Mouse (Mus musculus) left cerebral cortex, postnatal 10 days (tissue): Measurements from ENCODE around the gene Nfkbid. TPM values are rescaled to one million over a fixed set of nuclear protein-coding genes. Genes with fewer than 3 reads are reported as not detected.
"Not testable (repeated sequence)": the region's sequence is repeated elsewhere in the genome, so short reads cannot be mapped to it uniquely, and the experiment has no call there.

Experiments
- DNase-seq, 2 experiments: peaks; one replicate each; pipeline ENCODE4 v3.0.0; 2021 to 2022; ENCODE audit warnings: low spot score in 2 of 2, mixed read lengths in 1 of 2; ENCODE audit errors: extremely low spot score in 1 of 2
- intact Hi-C: fragments of 180-260 bp; cut with DNase I; formaldehyde crosslinking; loops from one replicate; pipeline ENCODE4 v1.15.1; 2025
- total RNA-seq, 2 experiments: library from RNA; stranded (reverse); gene quantifications; 2 replicates each; pipeline ENCODE4 v1.2.3; 2021

Nfkbid gene
- total RNA-seq, 2 experiments from 2014 or later, result 2.7 to 3.6 TPM

DNA sequence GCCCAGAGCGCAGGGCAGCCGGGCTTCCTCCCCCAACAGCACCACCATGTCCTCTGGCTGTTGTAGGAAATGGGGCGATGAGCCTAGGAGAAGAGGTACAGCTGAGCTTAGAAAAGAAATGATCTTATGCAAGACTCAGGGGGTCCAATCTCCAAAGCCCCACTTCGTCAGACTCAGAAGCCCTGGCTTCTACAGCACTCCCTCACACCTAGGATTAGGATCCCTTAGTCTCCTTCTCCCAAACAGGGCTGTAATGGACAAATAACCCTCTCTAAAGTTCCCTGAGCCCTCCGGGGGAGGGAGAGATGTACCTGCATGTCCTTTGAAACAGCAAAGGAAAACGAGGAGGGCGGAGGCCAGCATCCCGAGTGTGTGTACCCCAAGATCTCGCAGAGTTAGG lies 35.0 kb downstream of the Nfkbid start:
- DNase-seq, result no peak
- intact Hi-C loops, result no loop called here

DNA sequence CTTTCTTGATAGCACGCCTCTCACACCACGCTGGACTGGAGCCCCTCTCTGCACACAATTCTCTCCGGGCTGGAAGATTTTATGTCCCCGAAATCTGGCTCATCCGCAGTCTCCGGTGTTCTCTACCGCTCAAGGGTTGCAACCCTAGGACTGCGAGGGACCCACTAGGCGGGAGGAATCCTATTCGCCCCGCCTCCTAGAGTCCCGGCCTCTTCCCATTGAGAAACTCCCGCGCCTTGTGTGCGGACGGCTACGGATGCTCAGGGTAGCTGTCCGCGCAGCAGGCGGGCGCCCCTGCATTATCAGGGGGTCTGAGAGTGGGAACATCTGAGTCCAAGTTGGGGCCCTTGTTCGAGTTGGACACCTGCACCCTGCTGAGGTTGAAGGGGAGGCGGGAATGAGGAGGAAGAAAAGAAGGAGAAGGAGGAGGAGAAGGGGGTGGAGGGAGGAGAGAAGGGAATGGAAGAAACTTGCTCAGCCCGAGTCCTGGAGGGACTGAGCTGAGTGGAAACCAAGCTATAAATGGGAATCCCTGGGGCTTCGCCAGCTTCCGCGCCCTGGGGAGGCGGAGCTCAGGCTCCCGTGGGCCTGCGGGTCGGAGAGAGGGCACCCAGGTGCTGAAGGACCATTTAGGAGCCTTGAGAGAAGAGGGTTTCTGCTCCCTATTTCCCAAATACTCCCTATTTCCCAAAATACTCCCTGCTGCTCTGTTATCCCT lies 35.5 kb downstream of the Nfkbid start:
- no peak for DNase-seq
- intact Hi-C loops, result no loop called here

DNA sequence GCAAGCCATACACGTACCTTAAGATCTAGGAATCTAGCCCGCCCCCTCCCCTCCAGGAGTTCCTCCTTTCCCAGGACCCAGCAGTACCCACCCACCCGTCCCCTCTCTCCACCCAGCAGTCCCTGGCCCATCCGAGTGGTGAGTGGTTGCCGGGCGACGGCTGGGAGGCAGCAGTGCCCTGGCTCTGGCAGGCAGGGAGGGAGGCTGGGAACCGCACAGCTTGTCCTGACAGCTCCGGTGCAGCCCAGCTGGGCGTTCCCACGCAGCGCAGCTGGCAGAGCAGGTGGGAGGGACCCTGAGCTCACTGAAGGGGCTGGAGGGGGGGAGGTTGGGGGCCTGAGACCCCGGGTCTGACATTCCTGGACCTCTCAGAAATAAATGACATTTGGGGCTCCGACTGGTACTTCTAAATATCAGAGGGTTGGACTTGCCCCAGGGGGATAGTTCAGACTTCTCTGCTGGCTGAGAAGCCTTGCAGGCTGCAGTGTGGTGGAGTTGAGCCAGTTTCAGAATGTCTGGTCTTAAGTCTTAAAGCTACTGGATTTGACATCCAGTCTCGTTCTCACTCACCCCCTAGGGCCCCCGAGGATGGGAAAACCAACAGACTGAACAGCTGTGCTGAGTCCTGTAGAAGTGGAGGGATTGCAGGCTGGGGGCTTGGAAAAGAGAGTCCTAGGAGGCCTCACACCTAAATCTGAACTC lies 36.2 kb downstream of the Nfkbid start, which contains the start of the genes Kirrel2 and Nphs1:
TSS of gene Kirrel2 (minus strand) at position 62 of the 702 bp plus-strand sequence.
TSS of gene Nphs1 (plus strand) at position 687 of the 702 bp plus-strand sequence.
- intact Hi-C loops, result no loop called here

DNA sequence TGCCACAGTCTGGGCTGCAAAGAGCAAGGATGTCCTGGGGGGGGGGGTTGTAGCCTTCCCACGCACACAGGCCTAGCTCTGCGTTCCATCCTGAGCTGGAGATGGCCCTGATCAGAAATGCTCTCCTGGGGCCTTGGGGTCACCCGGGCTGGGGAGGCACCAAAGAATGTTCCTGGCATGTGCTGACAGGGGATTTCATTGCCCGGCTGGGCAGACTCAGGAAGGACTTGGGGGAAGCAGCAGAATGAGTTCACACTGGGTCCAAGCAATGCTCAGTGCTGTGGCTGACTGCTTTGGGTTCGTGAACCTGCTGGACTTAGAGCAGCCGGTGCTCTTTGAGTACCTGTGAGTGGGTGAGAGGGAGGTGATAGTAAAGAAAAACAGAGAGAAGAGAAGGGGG lies 38.0 kb downstream of the Nfkbid start:
- no peak for DNase-seq
- intact Hi-C loops, result no loop called here

More for the DNA sequence above, 36.2 kb downstream of the Nfkbid start, which contains the start of the genes Kirrel2 and Nphs1:
- DNase-seq, result peak; percentile 67 to 80

DNA sequence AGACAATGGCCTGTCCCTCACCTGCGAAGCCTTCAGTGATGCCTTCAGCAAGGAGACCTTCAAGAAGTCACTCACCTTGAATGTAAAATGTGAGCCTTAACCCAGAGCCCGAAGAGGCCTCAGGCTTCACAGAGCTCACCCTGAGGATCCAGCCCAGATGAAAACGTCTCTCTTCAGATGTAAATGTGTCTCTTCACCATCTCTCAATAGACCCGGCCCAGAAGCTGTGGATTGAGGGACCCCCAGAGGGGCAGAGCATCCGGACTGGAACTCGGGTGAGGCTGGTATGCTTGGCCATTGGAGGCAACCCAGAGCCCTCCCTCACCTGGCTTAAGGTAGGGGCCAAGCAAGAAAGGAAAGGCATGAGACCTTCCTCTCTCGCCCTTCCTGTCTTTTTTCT lies 42.0 kb downstream of the Nfkbid start:
- DNase-seq, result no peak
- intact Hi-C loops, result no loop called here

DNA sequence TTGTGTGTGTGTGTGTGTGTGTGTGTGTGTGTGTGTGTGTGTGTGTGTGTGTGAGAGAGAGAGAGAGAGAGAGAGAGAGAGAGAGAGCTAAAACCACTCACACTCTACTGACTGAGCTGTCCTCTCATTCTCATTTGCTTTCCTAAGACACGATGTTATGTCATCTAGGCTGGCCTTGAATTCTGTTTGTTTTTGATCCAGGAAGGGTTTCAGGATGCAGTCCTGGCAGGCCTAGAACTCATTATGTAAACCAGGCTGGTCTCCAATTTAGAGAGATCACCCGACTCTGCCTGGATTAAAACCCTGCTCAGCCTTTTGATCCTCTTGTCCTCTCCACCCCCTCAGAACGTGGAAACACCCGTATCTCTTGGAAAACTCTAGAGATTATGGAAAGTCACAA lies 42.5 kb downstream of the Nfkbid start:
- intact Hi-C loops, result no loop called here
- DNase-seq, result no peak

DNA sequence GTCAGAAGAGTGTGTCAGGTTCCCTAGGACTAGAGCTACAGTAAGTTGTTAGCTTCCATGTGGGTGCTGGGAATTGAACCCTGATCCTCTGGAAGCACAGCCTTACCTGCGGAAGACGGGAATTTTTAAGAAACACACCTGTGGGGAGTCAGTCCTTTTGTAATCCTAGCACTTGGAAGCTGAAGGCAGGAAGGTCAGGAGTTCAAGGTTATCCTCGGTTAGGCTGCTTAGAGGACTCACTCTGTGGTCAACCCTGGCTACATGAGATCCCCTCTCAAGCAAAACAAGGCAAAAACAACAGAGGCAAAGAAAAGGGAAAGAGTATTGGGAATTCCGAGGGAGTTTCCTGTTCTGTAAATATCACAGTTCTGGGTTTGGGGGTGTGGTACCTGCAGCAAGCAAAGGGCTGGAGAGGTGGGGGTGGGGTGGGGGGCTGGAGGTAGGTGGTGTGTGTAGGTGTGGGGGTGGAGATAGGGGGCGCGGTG lies 43.3 kb downstream of the Nfkbid start:
- intact Hi-C loops, result no loop called here

DNA sequence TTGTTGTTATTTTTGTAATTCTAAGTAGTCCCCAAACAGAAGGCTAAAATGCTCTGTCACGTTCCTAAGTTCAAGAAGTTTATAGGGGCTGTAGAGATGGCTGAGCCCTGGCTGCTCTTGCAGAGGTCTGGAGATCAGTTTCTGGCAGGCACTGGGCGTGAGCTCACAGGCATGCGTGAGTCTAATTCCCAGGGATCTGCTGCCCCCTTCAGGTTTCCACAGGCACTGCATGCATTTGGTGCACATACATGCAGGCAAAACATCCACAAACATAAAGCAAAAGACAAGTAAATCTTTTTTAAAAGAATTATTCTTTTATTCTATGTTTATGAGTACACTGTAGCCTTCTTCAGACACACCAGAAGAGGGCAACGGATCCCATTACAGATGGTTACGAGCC lies 50.9 kb downstream of the Nfkbid start:
- intact Hi-C loops, result no loop called here
- peak in 1 of 2 experiments; percentile 55 for DNase-seq

More for the DNA sequence above, 43.3 kb downstream of the Nfkbid start:
- no peak for DNase-seq

DNA sequence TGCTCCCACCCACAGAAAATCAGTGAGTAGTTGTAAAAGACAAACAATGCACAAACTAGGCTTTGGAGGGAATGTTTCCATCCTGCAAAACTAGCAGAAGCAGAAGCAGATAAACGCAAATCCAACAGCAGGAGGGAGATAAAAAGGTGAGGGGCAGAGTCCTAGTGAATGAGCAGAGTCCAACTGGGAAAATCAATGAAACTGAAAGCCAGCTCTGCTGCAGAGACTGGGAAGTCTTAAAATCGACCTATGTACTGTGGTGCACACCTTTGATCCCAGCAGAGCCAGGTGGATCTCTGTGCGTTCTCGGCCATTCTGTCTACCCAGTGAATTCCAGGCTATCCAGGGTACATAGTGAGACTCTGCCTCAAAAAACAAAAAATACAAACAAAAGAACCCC lies 53.5 kb downstream of the Nfkbid start:
- DNase-seq, result no peak
- intact Hi-C loops, result no loop called here

DNA sequence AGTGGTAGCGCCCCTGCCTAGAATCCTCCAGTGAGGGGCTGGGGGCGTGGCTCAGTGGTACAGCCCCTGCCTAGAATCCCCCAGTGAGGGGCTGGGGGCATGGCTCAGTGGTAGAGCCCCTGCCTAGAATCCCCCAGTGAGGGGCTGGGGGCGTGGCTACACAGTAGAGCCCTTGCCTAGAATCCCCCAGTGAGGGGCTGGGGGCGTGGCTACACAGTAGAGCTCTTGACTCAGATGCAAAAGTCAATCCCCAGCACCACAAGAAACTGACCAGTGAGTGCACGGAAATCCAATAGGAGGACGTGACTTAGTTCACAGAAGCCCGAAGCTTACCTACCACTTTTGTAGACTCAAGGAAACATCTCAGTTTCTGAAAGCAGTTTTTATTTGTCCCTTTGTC lies 54.6 kb downstream of the Nfkbid start:
- DNase-seq, intact Hi-C loops: not testable (repeated sequence)

DNA sequence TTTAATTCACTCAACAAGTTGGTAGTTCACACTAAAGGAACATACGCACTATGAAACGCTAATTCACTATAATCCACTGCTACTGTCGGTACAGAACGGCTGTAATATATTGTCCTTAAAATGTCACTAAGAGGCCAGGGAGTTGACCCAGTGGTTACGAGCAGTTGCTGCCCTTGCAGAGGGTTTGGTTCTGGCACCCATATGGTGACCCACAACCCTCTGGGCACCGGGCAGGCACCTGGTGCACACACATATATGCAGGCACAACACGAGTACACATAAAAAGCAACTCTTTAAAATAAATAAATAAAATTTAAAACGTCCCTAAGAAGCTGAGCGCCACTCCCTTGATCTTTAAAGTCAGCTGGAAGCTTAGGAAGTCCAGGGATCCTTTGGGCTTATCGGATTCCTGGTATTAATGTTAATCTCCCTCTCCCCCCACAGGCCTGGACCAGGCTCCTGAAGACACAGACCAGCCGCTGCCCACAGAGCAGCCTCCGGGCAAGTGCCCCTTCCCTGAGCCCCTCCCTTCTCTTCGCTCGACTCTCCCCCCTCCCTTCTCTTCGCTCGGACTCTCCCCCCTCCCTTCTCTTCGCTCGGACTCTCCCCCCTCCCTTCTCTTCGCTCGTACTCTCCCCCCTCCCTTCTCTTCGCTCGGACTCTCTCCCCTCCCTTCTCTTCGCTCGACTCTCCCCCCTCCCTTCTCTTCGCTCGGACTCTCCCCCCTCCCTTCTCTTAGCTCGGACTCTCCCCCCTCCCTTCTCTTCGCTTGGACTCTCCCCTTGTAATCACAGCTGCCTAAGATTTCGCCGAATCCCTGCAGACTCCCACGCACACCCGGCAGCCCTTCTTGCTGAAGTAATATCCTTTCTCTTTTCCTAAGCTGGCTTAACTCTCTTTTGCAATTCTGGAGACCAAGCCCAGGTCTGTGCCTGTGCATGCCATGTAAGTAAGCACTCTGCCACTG lies 56.2 kb downstream of the Nfkbid start:
- intact Hi-C loops, result no loop called here
- DNase-seq, result peak; percentile 38 to 52

Other genes starting within 250 kb of the Nfkbid start
- gene Cox7a1, start 237.6 kb upstream of the Nfkbid start, total RNA-seq, result 1 to 10 TPM; 3.6 to 4.1 TPM
- 100 to 1,000 TPM; 204 TPM for gene Capns1, start 222.9 kb upstream of the Nfkbid start, total RNA-seq
- gene Polr2i, start 189.8 kb upstream of the Nfkbid start, total RNA-seq, result 10 to 100 TPM; 72.1 to 73.3 TPM
- 100 to 1,000 TPM; 176 to 206 TPM for gene Tbcb, start 189.5 kb upstream of the Nfkbid start, total RNA-seq
- gene Ovol3, start 186.0 kb upstream of the Nfkbid start, total RNA-seq, result not detected
- under 1 TPM in 1 of 2 experiments, not detected in 1; 0.51 TPM for gene Thap8, start 141.6 kb upstream of the Nfkbid start, total RNA-seq
- 1 to 10 TPM; 2.5 to 3.5 TPM for gene Wdr62, start 141.3 kb upstream of the Nfkbid start, total RNA-seq
- 100 to 1,000 TPM; 495 to 497 TPM for gene Clip3, start 130.0 kb upstream of the Nfkbid start, total RNA-seq
- 10 to 100 TPM; 45.9 to 47.5 TPM for gene Alkbh6, start 113.0 kb upstream of the Nfkbid start, total RNA-seq
- 1 to 10 TPM; 5.4 to 7.5 TPM for gene Syne4, start 106.9 kb upstream of the Nfkbid start, total RNA-seq
- under 1 TPM; 0.45 to 0.67 TPM for gene E130208F15Rik, start 100.0 kb upstream of the Nfkbid start, total RNA-seq
- 1 to 10 TPM; 7.8 to 8.2 TPM for gene Sdhaf1, start 97.8 kb upstream of the Nfkbid start, total RNA-seq
- gene Lrfn3, start 59.0 kb upstream of the Nfkbid start, total RNA-seq, result 10 to 100 TPM; 48.1 to 48.2 TPM
- gene Tyrobp, start 8.0 kb upstream of the Nfkbid start, total RNA-seq, result 10 to 100 TPM; 20.8 to 20.9 TPM
- 1 to 10 TPM in 1 of 2 experiments, not detected in 1; 1.1 TPM for gene Hcst, start 1.9 kb upstream of the Nfkbid start, total RNA-seq
- gene Aplp1, start 23.8 kb downstream of the Nfkbid start, total RNA-seq, result 100 to 1,000 TPM; 937 to 959 TPM
- 1 to 10 TPM; 1.2 to 4.9 TPM for gene Kirrel2, start 36.0 kb downstream of the Nfkbid start, total RNA-seq
- gene Nphs1, start 36.6 kb downstream of the Nfkbid start, total RNA-seq, result under 1 TPM; 0.26 to 0.32 TPM
- gene Prodh2, start 71.9 kb downstream of the Nfkbid start, total RNA-seq, result under 1 TPM in 1 of 2 experiments, not detected in 1; 0.67 TPM
- gene Arhgap33, start 113.3 kb downstream of the Nfkbid start, total RNA-seq, result 100 to 1,000 TPM; 259 to 264 TPM
- gene Hspb6, start 130.4 kb downstream of the Nfkbid start, total RNA-seq, result 1 to 10 TPM; 6.4 to 7.3 TPM
- gene Proser3, start 130.6 kb downstream of the Nfkbid start, total RNA-seq, result 1 to 10 TPM; 2.9 to 3.4 TPM
- gene Lin37, start 138.1 kb downstream of the Nfkbid start, total RNA-seq, result 10 to 100 TPM; 24.3 to 26.4 TPM
- gene U2af1l4, start 141.6 kb downstream of the Nfkbid start, total RNA-seq, result 10 to 100 TPM; 50.1 to 56.1 TPM
- 1 to 10 TPM; 4.2 TPM for gene Gm49396, start 141.6 kb downstream of the Nfkbid start, total RNA-seq
- gene Psenen, start 141.9 kb downstream of the Nfkbid start, total RNA-seq, result 10 to 100 TPM; 79.1 to 82.8 TPM
- 1 to 10 TPM; 1.5 to 1.8 TPM for gene Igflr1, start 143.7 kb downstream of the Nfkbid start, total RNA-seq
- 10 to 100 TPM; 54.1 to 56.9 TPM for gene Kmt2b, start 167.0 kb downstream of the Nfkbid start, total RNA-seq
- gene Zbtb32, start 177.2 kb downstream of the Nfkbid start, total RNA-seq, result not detected
- gene Upk1a, start 191.1 kb downstream of the Nfkbid start, total RNA-seq, result under 1 TPM in 1 of 2 experiments, not detected in 1; 0.32 TPM
- gene Cox6b1, start 204.4 kb downstream of the Nfkbid start, total RNA-seq, result 100 to 1,000 TPM; 736 to 789 TPM
- not detected for gene Etv2, start 214.1 kb downstream of the Nfkbid start, total RNA-seq
- 10 to 100 TPM; 68.0 to 72.2 TPM for gene Rbm42, start 228.6 kb downstream of the Nfkbid start, total RNA-seq
- 1 to 10 TPM; 7.1 to 7.3 TPM for gene Haus5, start 243.3 kb downstream of the Nfkbid start, total RNA-seq
- not detected for gene Pmis2, start 249.9 kb downstream of the Nfkbid start, total RNA-seq